Mouse (Mus musculus) cerebellum, adult 9-10 months (tissue): ENCODE data around the gene Cdkn2a.

Source experiments
- DNase-seq: peaks from one replicate; pipeline ENCODE4 v3.0.0; 2022

Gene Cdkn2a

GRCm38 (mm10) chr4:89276669-89277219 is 17.7 kb downstream of the Cdkn2a start:
- DNase-seq, result no peak

- DNase-seq, result no peak
Measured at GRCm38 (mm10) chr4:89275811-89276584, 18.5 kb downstream of the Cdkn2a start.

DNA sequence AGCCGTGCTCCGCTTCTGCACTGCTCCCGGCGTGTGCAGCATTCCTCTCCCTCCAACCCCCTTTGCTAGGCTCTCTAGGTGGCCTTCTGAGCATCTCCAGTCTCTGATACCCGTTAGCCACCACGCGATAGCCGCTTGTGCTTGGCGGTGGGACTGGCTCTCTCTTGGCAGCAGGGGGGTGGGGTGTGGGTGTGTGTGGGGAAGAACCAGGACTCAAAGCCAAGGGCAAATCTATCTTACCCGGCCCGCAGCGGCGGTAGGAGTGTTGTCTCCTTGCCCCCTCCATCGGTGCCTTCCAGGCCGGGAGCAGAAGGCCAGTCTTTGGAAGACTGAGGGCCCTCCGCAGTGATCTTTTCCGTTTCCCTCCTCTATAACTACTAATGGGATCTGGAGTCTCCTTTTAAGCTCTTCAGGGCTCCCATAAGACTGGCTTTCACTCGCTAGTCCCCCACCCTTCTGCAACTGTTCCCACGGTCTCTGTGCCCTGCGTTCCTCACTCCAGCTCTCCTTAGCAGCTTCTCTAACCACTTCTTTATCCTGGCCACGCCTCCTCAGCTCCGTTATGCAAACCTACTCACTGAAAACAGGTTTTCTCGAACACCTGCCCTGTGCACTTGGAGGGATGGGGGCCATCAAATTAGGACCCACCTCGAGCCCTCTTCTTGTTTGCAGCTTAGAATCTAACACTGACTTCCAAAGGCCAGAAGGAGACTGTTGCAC is 19.5 kb downstream of the Cdkn2a start:
- DNase-seq, result no peak

GRCm38 (mm10) chr4:89274006-89274405 is 20.4 kb downstream of the Cdkn2a start:
- DNase-seq, result no peak

GRCm38 (mm10) chr4:89273585-89273984 is 20.9 kb downstream of the Cdkn2a start:
- no peak for DNase-seq

- DNase-seq, result no peak
Measured at GRCm38 (mm10) chr4:89272961-89273540, 21.4 kb downstream of the Cdkn2a start.

DNA sequence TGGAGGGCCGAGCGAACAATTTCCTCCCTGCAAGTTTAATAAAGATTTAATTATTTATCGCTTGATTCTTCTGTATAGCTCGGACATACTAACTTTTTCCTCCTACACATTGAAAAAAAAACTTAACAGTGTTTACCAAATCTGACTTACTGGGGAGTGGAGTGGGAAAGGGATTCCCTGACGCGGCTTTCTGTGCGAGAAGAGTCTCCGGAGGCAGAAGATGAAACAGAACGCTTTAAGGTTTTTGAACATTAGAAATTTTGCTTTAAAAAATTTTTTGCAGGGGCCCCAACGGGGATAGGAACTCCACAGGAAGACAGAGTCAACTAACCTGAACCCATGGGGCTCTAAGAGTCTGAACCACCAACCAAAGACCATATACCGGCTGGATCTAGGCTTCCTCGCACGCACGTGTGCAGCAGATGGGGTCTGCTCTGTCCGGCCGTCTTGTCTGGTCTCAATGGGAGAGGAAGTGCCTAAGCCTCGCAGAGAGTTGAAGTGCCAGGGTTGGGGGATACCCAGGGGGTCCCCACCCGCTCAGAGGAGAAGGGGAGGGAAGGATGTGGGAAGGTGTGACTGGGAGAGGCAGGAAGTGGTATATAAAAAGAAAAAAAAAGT is 22.2 kb downstream of the Cdkn2a start:
- DNase-seq, result no peak

- no peak for DNase-seq
Measured at GRCm38 (mm10) chr4:89257768-89258167, 36.7 kb downstream of the Cdkn2a start.

DNA sequence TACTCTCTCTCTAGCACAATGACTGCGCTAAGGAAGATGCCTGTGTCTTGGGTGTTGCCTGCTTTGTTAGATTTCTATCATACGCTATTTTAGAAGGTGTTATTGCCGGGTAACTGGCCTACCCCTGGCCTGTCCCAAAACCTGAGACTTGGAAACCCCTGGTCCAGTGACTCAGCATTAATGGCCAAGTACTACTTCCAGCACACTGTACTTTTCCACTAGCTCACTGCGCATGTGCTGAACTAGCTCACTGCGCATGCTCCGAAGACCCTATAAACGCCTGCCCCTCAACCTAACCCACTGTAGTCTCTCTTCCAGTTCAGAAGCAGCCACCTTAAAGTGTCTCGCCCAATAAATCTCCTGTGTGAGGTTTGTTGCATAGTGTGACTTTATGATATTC is 60.0 kb downstream of the Cdkn2a start:
- no peak for DNase-seq
